ENCODE assay signal across 8 mouse cellular contexts in the genomic region with DNA sequence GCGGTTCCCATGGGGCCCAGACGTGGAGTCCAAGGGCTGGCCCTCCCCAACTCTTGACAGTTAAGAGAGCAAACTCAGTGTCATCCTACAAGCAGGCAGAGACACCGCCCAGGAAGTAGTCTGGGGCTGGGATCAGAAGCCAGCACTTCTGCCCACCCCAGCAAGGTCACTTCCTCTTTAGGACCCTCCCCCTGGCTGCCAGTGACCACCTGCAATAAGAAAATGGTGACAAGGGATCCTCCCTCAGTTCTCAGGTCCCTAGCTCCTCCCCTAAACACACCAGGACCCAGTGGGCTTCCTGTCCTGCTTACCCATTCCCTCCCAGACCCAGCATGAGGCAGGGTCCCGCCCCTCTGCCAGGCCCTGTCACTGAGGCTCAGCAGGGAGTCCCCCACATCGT. TPM values are rescaled to one million over a fixed set of nuclear protein-coding genes. Genes with fewer than 3 reads are reported as not detected.
DNase-seq lines count a peak whose midpoint lies in the region; ATAC-seq and TF ChIP-seq lines count a peak whose summit lies in the region.

No protein-coding gene starts in this region.

- peak; percentile 73 for ATAC-seq in hematopoietic stem cell, adult 5-6 weeks (replicated peaks in 1 of 2; ENCODE audit: insufficient read depth in 1 of 2, low FRiP score in 2 of 2, low TSS enrichment in 1 of 2, low read depth in 1 of 2, poor library complexity in 2 of 2, severe bottlenecking in 2 of 2)
- no peak for ATAC-seq in midbrain, embryonic 14.5 days (ENCODE audit: low FRiP score, low TSS enrichment)

- TF ChIP-seq CTCF in bone marrow macrophage, adult 2 months (IDR thresholded peaks at IDR 0.05; ENCODE audit: low read depth, low read length): no peak
- no peak for TF ChIP-seq CTCF in lung, adult 2 months (IDR thresholded peaks at IDR 0.05; ENCODE audit: insufficient read depth, low read length)

- WGBS in lung, adult 2 months: 28% methylated on average over 5 of the region's 5 CpGs
- 36% methylated on average over 5 of the region's 5 CpGs for WGBS in midbrain, embryonic 14.5 days

- H3K36me3 ChIP-seq in splenic B cell, adult 2 months (ENCODE audit: control insufficient read depth, insufficient read depth, low read length, poor library complexity, severe bottlenecking): no peaks in the 10 kb centered on the region
- H3K36me3 ChIP-seq in midbrain, embryonic 14.5 days (ENCODE audit: control insufficient read depth, insufficient read depth, low read length): no peaks in the 10 kb centered on the region

- H3K9ac ChIP-seq in midbrain, embryonic 14.5 days (replicated peaks; ENCODE audit: low read length): no peak overlapping the region

- H3K9me3 ChIP-seq in midbrain, embryonic 14.5 days (ENCODE audit: control insufficient read depth, low read length): no peaks in the 10 kb centered on the region

- peak; percentile 51 to 57 for DNase-seq in CD8-positive naive resting alpha-beta T cell, adult 2 months (ENCODE audit: low read depth in 2 of 2, low spot score in 2 of 2)
- no peak for DNase-seq in lung, adult 2 months
- peak; percentile 95 for DNase-seq in splenic B cell, adult 2 months (ENCODE audit: low read depth, low spot score)
- no peak for DNase-seq in layer of hippocampus, postnatal 25 days (ENCODE audit: extremely low spot score in 1 of 2, low spot score in 1 of 2)
- DNase-seq in midbrain, embryonic 14.5 days: no peak
- DNase-seq in adrenal gland, postnatal 4 days (ENCODE audit: low spot score in 2 of 2): no peak

- H3K4me3 ChIP-seq in bone marrow macrophage, adult 2 months (ENCODE audit: insufficient read depth, low read length): peak overlapping the region; percentile 40
- no peak overlapping the region for H3K4me3 ChIP-seq in lung, adult 2 months (replicated peaks; ENCODE audit: extremely low read depth, low read depth, low read length)
- no peak overlapping the region for H3K4me3 ChIP-seq in midbrain, embryonic 14.5 days (replicated peaks; ENCODE audit: low read depth, low read length)

- H3K27ac ChIP-seq in bone marrow macrophage, adult 2 months (ENCODE audit: insufficient read depth, low read depth, low read length): peak overlapping the region; percentile 58
- H3K27ac ChIP-seq in midbrain, embryonic 14.5 days (replicated peaks; ENCODE audit: low read depth, low read length): no peak overlapping the region

- H3K4me2 ChIP-seq in midbrain, embryonic 14.5 days (ENCODE audit: low read length): no peak overlapping the region

- H3K4me1 ChIP-seq in bone marrow macrophage, adult 2 months (ENCODE audit: control insufficient read depth, insufficient read depth, low read length): peaks cover 33% of the 10 kb centered on the region
- H3K4me1 ChIP-seq in lung, adult 2 months (ENCODE audit: control insufficient read depth, insufficient read depth, low read length): peaks cover 32% of the 10 kb centered on the region
- peaks cover 7% of the 10 kb centered on the region; the same call in 1 of the 2 replicates for H3K4me1 ChIP-seq in midbrain, embryonic 14.5 days (ENCODE audit: control insufficient read depth, insufficient read depth, low read length)

- no peaks in the 10 kb centered on the region for H3K27me3 ChIP-seq in splenic B cell, adult 2 months (ENCODE audit: control insufficient read depth, insufficient read depth, low read length, poor library complexity, severe bottlenecking)
- peaks cover 26% of the 10 kb centered on the region for H3K27me3 ChIP-seq in midbrain, embryonic 14.5 days (ENCODE audit: control insufficient read depth, insufficient read depth, low read length)

- no peak for TF ChIP-seq POLR2A in bone marrow macrophage, adult 2 months (IDR thresholded peaks at IDR 0.05; ENCODE audit: borderline replicate concordance, low read depth, low read length)
- TF ChIP-seq POLR2A in lung, adult 2 months (IDR thresholded peaks at IDR 0.05; ENCODE audit: borderline replicate concordance, extremely low read depth, low read depth, low read length): 0 out of 2 replicates have a peak, but pooled peaks have one; percentile 16

RNA-seq across cellular contexts. Expression of gene Piezo1, which starts 3.3 kb away (rescaled TPM):
- 32.1 and 36.2 TPM in 2 replicates for polyA plus RNA-seq in bone marrow macrophage, adult 2 months (2012; ENCODE audit: insufficient read depth, insufficient read length, missing spikeins)
- total RNA-seq in hematopoietic stem cell, adult 5-6 weeks (2017): 12.9 and 23.6 TPM in 2 replicates
- polyA plus RNA-seq in lung, adult 2 months (2012; rRNA removed): 192 and 213 TPM in 2 replicates
- total RNA-seq in layer of hippocampus, postnatal 25 days (2021): 1 to 10 TPM; 3.6 to 5.7 TPM
- 1.0 and 4.6 TPM in 2 replicates for polyA plus RNA-seq in midbrain, embryonic 14.5 days (2014; fragmentation: Nextera tagmentation; extraction: Ambion mirVana)
- total RNA-seq in adrenal gland, postnatal 4 days (2021): 10 to 100 TPM; 49.0 to 52.1 TPM

RNA-seq across cellular contexts. Expression of gene Cdt1, which starts 20.0 kb away (rescaled TPM):
- 18.5 and 22.9 TPM in 2 replicates for polyA plus RNA-seq in bone marrow macrophage, adult 2 months (2012; ENCODE audit: insufficient read depth, insufficient read length, missing spikeins)
- 30.8 and 33.1 TPM in 2 replicates for total RNA-seq in hematopoietic stem cell, adult 5-6 weeks (2017)
- 11.7 and 12.2 TPM in 2 replicates for polyA plus RNA-seq in lung, adult 2 months (2012; rRNA removed)
- total RNA-seq in layer of hippocampus, postnatal 25 days (2021): 1 to 10 TPM; 1.1 to 1.6 TPM
- 5.9 and 7.6 TPM in 2 replicates for polyA plus RNA-seq in midbrain, embryonic 14.5 days (2014; fragmentation: Nextera tagmentation; extraction: Ambion mirVana)
- total RNA-seq in adrenal gland, postnatal 4 days (2021): 10 to 100 TPM; 33.2 to 36.6 TPM

RNA-seq across cellular contexts. Expression of gene Aprt, which starts 28.9 kb away (rescaled TPM):
- polyA plus RNA-seq in bone marrow macrophage, adult 2 months (2012; ENCODE audit: insufficient read depth, insufficient read length, missing spikeins): 187 and 203 TPM in 2 replicates
- 80.7 and 87.1 TPM in 2 replicates for total RNA-seq in hematopoietic stem cell, adult 5-6 weeks (2017)
- polyA plus RNA-seq in lung, adult 2 months (2012; rRNA removed): 108 and 109 TPM in 2 replicates
- 10 to 100 TPM; 62.5 to 69.6 TPM for total RNA-seq in layer of hippocampus, postnatal 25 days (2021)
- polyA plus RNA-seq in midbrain, embryonic 14.5 days (2014; fragmentation: Nextera tagmentation; extraction: Ambion mirVana): 146 and 161 TPM in 2 replicates
- 10 to 100 TPM; 93.4 to 98.6 TPM for total RNA-seq in adrenal gland, postnatal 4 days (2021)

Comparison
In these comparisons a context has a peak if more than half of its experiments do, and no peak if none do; other contexts are left out.
1. DNase-seq: peak in CD8-positive naive resting alpha-beta T cell, adult 2 months (2 of 2) and splenic B cell, adult 2 months (single experiment); none in lung, adult 2 months (single experiment), layer of hippocampus, postnatal 25 days (0 of 2), midbrain, embryonic 14.5 days (single experiment) and adrenal gland, postnatal 4 days (0 of 2).
2. RNA of gene Cdt1, which starts 20.0 kb away (total RNA-seq): 33.2 to 36.6 TPM in adrenal gland, postnatal 4 days and 30.8 to 33.1 TPM in hematopoietic stem cell, adult 5-6 weeks; 1.1 to 1.6 TPM in layer of hippocampus, postnatal 25 days; every median in the first group is over 10 times any median in the second.